Mouse (Mus musculus): ENCODE measurements around the gene Cd5. TPM values are rescaled to one million over a fixed set of nuclear protein-coding genes. Genes with fewer than 3 reads are reported as not detected.
A peak's percentile ranks its signal among the peaks of the same experiment; 100 is the strongest.

Cd5 gene
- polyA plus RNA-seq (2017; shearing (Covaris generic)), result 100 to 1,000 TPM; 449 to 646 TPM

GRCm38 (mm10) chr19:10738811-10739210 is at the start of gene Cd5:
Cd5 (minus strand) TSS chr19:10739002.
- peak; percentile 72 for ATAC-seq

- ATAC-seq, result peak; percentile 69
These were observed 49.4 kb upstream of the Cd5 start for GRCm38 (mm10) chr19:10788242-10788641.

- ATAC-seq, result peak; percentile 64
These were observed 48.6 kb upstream of the Cd5 start for GRCm38 (mm10) chr19:10787406-10787805.

GRCm38 (mm10) chr19:10786753-10787152 is 48.0 kb upstream of the Cd5 start:
- ATAC-seq, result no peak

- ATAC-seq, result no peak
These were observed 46.1 kb upstream of the Cd5 start for GRCm38 (mm10) chr19:10784796-10785459.

GRCm38 (mm10) chr19:10784061-10784460 is 45.3 kb upstream of the Cd5 start:
- peak; percentile 1 for ATAC-seq

- no peak for ATAC-seq
These were observed 44.4 kb upstream of the Cd5 start for GRCm38 (mm10) chr19:10783168-10783567.

- peak; percentile 46 for ATAC-seq
These were observed 42.8 kb upstream of the Cd5 start for GRCm38 (mm10) chr19:10781641-10782040.

GRCm38 (mm10) chr19:10776906-10777305 is 38.1 kb upstream of the Cd5 start:
- ATAC-seq, result no peak

GRCm38 (mm10) chr19:10774141-10774540 is 35.3 kb upstream of the Cd5 start:
- no peak for ATAC-seq

- ATAC-seq, result peak; percentile 59
These were observed 34.6 kb upstream of the Cd5 start for GRCm38 (mm10) chr19:10773384-10773783.

GRCm38 (mm10) chr19:10772866-10773265 is 34.1 kb upstream of the Cd5 start:
- peak; percentile 39 for ATAC-seq

- ATAC-seq, result no peak
These were observed 33.2 kb upstream of the Cd5 start for GRCm38 (mm10) chr19:10771995-10772394.

- ATAC-seq, result no peak
These were observed 30.8 kb upstream of the Cd5 start for GRCm38 (mm10) chr19:10769429-10770195.

- no peak for ATAC-seq
These were observed 30.1 kb upstream of the Cd5 start for GRCm38 (mm10) chr19:10768694-10769428.

GRCm38 (mm10) chr19:10767631-10768030 is 28.8 kb upstream of the Cd5 start:
- ATAC-seq, result no peak

GRCm38 (mm10) chr19:10763381-10764031 is 24.7 kb upstream of the Cd5 start:
- ATAC-seq, result peak; percentile 78

- no peak for ATAC-seq
These were observed 23.7 kb upstream of the Cd5 start for GRCm38 (mm10) chr19:10762468-10762867.

- ATAC-seq, result no peak
These were observed 23.1 kb upstream of the Cd5 start for GRCm38 (mm10) chr19:10761794-10762415.

- no peak for ATAC-seq
These were observed 21.4 kb upstream of the Cd5 start for GRCm38 (mm10) chr19:10759983-10760831.

GRCm38 (mm10) chr19:10759525-10759924 is 20.7 kb upstream of the Cd5 start:
- no peak for ATAC-seq
